Mouse (Mus musculus) CD4-positive, CD25-positive, alpha-beta regulatory T cell, adult 4 months (primary cell): ENCODE data around the gene Slc23a2. TPM values are rescaled to one million over a fixed set of nuclear protein-coding genes. Genes with fewer than 3 reads are reported as not detected.

ENCODE experiments used
- ATAC-seq: one replicate; pipeline ENCODE4 v1.8.0; 2017
- polyA plus RNA-seq, 2 experiments: library from polyadenylated mRNA; unstranded; fragments of 100-300 nt; shearing (Covaris generic); gene quantifications; one replicate each; pipeline ENCODE4 v1.2.1; 2017

Gene Slc23a2
- polyA plus RNA-seq, 2 experiments from 2014 or later = 14.0 to 16.4 TPM

DNA sequence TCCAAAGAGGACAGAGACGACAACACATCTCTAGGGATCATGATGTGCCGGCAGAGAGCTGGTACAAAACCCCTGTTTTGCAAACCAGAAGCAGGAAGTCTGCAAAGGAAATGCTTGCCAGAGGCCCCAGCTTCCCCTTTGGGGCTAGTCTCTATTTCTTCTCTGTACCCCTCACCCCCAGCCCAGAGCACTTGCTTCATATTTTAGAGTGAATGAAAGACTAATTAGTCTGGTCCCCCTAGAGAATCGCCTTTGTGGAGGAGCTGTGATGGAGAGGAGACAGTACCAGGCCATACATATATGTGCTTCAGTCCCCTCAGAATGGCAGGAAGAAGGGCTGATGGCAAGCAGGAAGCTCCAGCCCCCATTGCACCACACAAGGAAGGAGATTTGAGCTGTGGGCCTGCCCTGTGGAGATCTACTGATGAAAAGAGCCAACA lies 125.5 kb downstream of the Slc23a2 start:
- ATAC-seq = peak; percentile 44

DNA sequence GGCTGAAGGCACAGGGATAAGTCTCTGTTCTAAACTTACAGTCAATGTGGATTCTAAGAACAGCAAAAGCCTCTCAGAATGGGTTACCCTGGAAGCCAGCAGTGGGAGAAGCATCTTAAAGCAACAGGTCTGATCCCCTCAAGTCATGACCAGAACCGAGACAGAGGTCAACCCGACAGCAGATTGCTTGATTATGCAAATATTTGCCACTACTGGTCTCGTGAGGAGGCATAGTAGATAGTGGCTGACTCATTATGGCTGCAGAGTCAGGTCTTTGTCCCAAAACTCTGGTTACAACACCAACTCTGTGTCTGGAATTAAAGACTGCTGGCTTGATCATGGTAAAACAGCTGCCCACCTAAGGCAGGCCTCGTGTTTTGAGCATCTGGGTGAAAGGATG lies 126.8 kb downstream of the Slc23a2 start:
- no peak for ATAC-seq

- ATAC-seq = no peak
Observed at GRCm38 (mm10) chr2:132017611-132018010, 127.3 kb downstream of the Slc23a2 start.

GRCm38 (mm10) chr2:132016034-132016433 lies 128.9 kb downstream of the Slc23a2 start:
- ATAC-seq = no peak

DNA sequence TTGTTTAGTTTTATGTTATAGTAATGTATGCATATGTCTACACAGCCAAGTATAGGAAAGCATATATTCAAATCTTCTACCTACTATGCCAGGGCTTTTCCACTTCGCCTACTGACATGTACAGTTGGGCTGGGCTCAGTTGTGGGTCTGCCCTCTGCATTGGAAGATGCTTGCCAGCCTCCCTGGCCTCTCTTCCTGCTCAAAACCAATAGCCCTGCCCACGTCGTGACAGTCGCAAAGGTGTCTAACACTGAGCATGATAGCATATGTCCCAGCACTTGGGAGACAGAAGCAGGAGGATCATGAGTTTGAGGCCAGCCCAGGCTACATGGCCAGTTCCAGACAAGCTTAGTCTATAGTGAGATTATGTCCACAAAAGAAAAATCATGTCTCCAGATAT lies 131.8 kb downstream of the Slc23a2 start:
- peak; percentile 64 for ATAC-seq

DNA sequence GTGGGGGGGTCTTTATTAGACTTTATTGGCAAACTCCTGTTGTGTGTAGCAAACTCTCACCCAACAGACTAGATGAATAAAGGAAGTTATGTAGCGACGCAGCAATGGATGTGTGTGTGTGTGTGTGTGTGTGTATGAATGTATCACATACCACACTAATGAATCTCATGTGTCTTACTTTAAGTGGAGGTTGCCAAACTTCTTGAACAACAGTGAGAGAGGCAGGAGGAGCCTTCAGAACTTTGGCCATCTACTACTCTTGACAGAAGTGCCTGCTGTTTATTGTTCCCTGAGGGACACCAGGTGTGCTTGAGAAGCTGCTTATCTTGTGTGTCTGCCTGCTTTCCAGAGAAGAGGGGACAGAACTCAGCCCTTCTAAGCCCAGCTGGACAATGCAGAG lies 134.1 kb downstream of the Slc23a2 start:
- no peak for ATAC-seq

DNA sequence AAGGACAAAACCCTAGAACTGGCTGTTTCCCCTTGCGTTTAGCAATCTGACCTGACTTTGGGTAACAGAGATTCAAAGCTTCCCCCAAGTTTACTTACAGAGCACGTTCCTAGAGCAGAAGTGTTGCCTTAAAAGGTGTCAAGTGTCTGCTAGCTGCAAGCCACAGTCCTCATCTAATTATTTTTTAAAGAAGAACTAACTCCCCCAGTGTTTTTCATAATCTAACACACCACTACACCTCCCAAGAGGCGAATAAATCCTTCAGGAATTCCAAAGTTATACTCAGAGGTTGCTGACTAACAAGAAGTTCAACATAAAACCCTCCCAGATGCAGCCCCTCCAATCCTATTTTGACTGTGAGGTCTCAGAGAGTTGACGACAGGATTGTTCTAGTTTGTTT lies 136.7 kb downstream of the Slc23a2 start:
- ATAC-seq = no peak

DNA sequence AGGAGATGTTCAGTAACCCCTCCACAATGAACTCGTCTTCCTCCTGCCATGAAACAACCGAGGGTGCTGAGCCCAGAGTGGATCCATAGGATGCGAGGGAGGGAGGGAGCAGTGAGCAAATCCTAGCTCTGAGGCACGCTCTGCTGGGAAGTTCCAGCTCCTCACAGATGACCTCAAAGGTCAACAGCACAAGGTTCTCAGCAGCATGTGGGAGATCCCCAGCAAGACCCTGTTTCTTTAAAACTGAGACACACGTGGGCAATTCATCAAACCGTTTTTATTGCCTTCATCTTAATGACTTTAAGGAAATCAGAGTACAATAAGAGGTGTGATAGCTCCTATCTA lies 137.5 kb downstream of the Slc23a2 start:
- ATAC-seq = no peak

DNA sequence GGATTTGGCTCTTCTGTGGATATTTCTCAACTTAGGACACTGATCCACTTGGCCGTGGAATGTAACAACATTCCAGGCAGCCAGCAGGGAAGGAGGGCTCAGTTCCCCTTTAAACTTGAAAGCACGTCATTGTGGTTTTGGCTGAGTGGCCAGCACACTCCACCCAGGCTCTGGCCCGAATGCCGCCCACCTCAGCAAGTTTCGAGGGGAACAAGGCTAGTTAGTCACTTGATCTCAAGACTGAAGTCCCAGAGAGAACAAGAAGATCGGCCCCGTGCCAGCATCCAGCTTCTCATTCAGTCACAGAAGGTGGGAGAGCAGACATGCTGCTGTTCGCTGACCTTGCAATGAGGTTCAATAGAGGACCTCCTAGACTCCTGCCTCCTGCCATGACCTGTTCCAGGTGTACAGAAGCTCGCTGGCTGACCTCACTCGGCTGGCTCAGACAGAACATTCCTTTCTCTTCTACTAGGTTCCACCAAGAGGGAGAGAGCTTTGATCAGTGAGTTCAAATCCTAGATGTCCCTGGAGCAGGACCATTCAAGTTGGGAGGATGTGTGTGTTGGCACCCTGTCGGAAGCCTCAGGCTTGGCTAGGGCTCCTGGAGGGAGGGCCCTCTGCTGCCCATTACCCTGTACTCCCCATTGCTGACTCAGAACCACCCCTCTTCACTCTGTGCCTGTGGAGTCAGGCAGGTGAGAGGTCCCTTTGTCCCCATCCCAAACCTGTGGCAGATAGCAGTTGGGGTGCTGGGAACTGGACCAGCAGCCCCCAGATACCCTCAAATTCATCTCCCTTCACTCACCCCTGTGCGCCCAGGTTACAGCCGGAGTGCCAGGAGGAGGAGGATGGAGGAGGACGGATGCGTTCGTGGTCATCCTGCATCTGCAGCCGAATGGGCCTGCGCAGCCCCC lies 138.1 kb downstream of the Slc23a2 start:
- no peak for ATAC-seq

GRCm38 (mm10) chr2:132005445-132005844 lies 139.5 kb downstream of the Slc23a2 start:
- no peak for ATAC-seq

DNA sequence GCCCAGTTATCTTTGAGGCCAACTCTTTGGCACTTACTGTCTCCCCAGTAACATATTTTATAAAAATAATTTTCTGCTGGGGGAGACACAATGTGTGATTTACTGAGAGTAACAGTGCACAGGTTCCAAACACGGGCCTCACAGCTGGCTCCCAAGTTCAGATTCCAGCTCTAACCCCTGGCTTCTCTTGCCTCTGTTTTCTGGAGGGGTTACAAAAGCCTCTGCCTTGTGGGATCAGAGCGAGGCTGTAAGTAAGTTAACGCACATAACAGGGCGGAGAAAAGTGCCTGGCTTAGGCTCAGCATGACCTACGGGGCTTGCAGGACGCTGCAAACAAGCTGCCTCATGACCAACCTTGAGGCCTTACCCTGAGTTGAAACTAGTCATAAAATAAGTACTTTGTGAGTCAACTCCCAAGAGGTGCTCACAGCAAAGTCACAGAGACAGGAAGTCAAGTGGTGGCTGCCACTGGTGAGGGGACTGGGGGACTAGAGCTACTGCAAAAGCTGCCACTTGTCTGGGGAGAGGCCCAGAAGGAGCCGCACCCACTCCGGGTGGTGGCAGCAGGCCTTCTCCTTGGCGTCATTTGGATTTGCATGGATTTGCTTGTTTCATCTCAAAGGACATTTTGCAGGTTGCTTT lies 140.3 kb downstream of the Slc23a2 start:
- peak; percentile 96 for ATAC-seq

DNA sequence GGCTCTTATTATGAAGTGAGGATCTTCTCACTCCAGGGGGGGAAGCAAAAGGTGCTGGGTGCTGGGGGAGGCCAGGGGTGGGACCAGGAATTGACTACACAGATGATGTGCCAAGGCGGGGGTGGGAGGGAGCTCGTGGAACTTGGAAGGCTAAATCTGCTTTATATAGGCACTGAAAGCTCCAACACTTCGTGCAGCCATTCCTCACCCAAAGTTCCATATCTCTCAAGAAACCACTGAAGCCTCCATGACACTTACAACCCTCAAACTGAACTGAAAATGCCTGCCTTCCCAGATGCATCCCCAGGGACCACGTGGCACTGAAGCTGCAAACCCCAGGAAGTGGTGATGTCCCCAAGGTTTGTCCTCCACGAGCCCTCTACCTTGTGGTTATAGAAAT lies 141.0 kb downstream of the Slc23a2 start:
- no peak for ATAC-seq

Other genes starting within 250 kb of the Slc23a2 start
- 10 to 100 TPM; 11.8 to 12.3 TPM for gene Prnp, start 235.2 kb downstream of the Slc23a2 start, polyA plus RNA-seq
- not detected for gene Prn, start 235.2 kb downstream of the Slc23a2 start, polyA plus RNA-seq
- under 1 TPM in 1 of 2 experiments, not detected in 1; 0.19 TPM for gene Prnd, start 194.2 kb downstream of the Slc23a2 start, polyA plus RNA-seq
- 100 to 1,000 TPM in 1 of 2 experiments, 10 to 100 TPM in 1; 67.6 to 113 TPM for gene Rassf2, start 114.8 kb downstream of the Slc23a2 start, polyA plus RNA-seq
- gene Tmem230, start 102.7 kb upstream of the Slc23a2 start, polyA plus RNA-seq = 10 to 100 TPM; 30.1 to 39.8 TPM
- 100 to 1,000 TPM; 137 to 146 TPM for gene Pcna, start 108.2 kb upstream of the Slc23a2 start, polyA plus RNA-seq
- gene Cds2, start 118.0 kb upstream of the Slc23a2 start, polyA plus RNA-seq = 10 to 100 TPM; 19.5 to 25.8 TPM
- gene Prokr2, start 240.3 kb upstream of the Slc23a2 start, polyA plus RNA-seq = not detected